Mouse (Mus musculus) adrenal gland, postnatal 36 days (tissue): ENCODE results near the gene Gm21954. TPM values are rescaled to one million over a fixed set of nuclear protein-coding genes. Genes with fewer than 3 reads are reported as not detected.

ENCODE experiments used
- DNase-seq, 2 experiments: peaks; one replicate each; pipeline ENCODE4 v3.0.0; 2021; ENCODE audit warnings: mixed read lengths in 1 of 2
- total RNA-seq, 2 experiments: library from RNA; stranded (reverse); gene quantifications; 2 replicates each; pipeline ENCODE4 v1.2.3; 2021

Gm21954 gene
- total RNA-seq, 2 experiments from 2014 or later, result not detected

DNA sequence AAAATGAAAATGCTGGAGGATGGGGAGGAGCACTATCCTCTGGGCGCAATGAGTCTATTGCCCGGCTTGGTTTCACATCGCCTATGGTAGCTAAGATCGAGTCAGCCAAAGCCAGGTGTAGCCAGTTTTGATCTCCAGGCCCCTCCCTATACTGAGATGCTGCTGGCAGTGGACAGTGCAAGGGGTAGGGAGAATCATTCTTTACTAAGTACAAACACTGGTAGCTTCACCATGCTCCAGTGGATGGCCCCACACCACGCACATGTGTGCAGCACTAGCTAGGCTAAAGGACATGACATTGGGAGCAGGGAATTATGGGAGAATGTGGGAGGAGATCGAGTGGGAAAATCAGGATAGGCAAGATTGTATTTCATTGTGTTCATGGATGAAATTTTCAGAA is 53.2 kb downstream of the Gm21954 start:
- no peak for DNase-seq

DNA sequence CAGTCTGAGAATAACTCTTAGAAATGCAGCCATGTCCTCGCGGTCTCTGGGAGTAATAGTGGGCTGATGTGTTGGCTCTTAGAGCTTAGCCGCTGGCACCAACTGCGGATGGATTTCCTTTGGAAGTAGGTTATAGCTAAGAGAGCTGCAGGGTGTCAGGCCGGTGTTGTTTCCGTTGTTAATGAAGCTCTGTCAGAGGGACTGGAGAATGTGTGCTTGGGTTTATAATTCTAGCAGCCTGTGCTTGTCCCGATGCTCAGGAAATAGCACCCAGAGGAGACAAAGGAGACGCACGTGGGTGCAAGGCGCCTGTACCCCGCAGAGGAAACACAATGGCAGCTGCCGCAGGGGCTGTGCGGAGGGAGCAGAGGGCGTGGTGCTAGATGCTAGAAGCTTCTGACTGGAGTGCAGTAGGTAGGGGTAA is 56.5 kb downstream of the Gm21954 start:
- DNase-seq, result no peak

Other genes with a start within 250 kb of the Gm21954 start
- gene Dclk1, start 229.8 kb downstream of the Gm21954 start, total RNA-seq, result 1 to 10 TPM; 3.6 to 5.2 TPM